Mouse (Mus musculus) erythroblast, embryonic 14.5 days (primary cell): ENCODE results near the gene A2ml1.

Experiments
- GATA1 ChIP-seq: IDR thresholded peaks from 2 replicates; pipeline ENCODE4 v1.6.1; 2012; ENCODE audit warnings: low read length, inconsistent platforms, mixed read lengths
- TAL1 ChIP-seq: IDR thresholded peaks from 3 replicates; pipeline ENCODE4 v1.6.1; 2012; ENCODE audit warnings: low read length, inconsistent platforms, mixed read lengths

DNA sequence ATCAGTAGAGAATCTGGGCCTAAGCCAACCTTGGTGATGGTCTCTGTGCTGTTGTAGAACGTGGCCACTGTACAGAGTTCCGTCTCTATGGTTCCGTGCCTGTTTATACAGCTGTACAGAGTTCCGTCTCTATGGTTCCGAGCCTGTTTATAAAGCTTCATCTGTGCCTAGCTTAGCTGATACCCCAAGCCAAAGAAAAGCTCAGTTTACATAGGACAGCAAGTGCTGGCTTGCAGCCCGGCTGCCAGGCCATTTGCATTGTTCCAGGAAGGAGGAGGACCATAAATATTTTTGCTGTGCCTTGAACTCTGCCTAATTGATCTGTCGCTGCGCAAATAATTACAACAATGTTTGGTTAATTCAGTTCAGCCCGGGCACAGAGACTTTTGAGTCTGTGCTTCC lies 15.7 kb upstream of the A2ml1 start:
- no peak for TF ChIP-seq GATA1
- no peak for TF ChIP-seq TAL1
